Mouse (Mus musculus) spleen, embryonic (tissue): ENCODE measurements around the gene Ipmk.
"Not testable (repeated sequence)": the region's sequence is repeated elsewhere in the genome, so short reads cannot be mapped to it uniquely, and the experiment has no call there.

Experiments used
- CTCF ChIA-PET: fragments of 350-600 bp; sonication (Branson Sonifier 250); formaldehyde crosslinking; loops from one replicate; lab custom pipeline; 2022; lab: Charles Lee

Gene Ipmk

DNA sequence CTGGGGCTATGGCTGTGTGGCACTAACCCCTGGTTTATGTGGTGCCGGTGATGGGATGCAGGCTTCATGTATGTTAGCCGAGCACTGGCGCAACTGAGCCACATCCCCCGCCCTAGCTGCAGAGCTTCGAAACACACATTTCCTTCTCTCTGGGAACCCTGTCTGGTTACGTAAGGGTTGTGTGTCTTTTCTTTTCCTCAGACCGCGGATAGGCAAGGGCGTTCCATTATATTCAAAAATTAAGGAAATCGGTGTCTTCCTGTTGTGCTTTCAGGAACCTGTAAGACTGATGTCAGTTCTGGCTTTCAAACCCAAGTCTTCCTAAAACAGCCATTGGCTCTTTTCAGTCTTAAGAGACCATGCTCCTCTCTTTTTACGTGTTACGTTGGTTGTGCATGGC, 65.8 kb downstream of the Ipmk start:
- CTCF ChIA-PET = no interaction called here

DNA sequence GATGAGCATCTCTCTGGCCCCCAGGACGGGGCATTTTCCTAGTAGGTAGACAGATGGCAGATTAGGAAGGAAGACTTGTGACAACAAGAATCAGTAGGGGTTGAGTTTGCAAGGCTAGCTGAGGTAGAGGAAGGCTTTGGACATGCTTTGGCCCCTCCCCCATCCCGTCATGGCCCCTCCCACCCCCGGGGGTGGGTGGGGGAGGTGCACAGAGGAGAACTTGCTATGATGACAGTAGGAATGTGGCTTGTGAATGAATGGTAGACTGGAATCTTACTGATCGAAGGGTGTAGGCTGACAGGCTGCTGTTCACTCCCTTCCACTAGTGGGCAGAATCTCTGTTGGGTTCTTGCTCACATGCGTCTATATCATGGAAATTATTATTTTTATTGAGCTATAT, 74.0 kb downstream of the Ipmk start:
- CTCF ChIA-PET = no interaction called here

DNA sequence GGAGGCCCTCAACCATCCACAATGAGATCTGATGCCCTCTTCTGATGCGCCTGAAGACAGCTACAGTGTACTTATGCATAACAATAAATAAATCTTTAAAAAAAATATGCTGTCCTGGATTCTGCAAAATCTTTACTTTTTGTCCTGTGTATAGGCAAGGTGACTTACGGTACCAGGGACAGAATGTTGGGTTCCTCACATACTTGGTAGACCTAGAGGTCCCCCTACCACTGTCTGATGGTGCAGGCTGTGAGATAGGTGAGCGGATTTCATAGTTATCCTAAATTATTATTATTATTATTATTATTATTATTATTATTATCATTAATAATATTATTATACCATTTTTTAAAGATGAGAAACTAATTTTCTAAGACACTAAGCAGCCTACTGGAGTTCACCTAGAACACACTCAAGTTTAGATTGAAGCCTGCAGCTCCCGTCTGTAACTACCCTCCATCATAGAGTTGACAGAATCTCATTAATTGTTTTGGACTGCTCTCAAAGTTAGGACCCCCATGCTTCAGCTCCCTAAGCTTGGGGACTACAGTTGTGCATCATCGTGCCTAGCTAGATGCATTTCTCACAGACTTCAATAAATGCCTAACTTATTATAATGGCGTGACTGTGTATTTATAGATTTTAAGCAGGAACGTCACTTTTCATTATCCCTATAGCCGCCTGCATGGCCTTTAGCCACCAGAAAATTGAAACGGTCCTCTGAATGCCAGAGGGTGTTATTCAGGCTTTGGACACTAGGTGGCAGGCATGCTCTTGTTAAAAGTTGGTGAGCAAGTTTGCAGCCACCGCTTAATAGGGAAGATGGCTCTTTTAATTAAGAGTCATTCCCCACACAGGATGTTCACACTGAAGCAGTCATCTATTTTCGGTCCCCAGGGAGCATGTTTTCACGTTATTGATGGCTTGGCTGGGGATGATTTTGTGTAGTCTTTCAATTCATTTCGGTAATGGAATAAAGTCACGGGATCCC, 74.8 kb downstream of the Ipmk start:
- CTCF ChIA-PET = no interaction called here

DNA sequence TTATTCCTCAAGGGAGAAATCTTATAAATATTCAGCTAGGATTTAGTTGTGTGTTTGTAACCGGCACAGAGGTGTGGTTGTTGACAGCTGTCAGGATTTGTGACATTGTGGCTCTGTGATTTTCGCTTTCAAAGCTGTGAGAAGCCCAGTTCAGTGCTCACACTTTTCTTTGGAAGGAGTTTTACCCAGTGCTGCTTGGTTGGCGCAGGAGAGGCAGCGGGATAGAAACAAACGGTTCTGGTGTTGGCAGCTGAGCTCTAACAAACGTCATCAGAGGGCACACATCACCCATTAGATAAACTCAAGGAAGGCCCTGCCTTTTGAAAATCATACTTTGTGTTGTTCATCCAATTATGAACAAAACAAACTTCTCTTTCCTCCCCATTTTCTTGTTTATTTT, 79.2 kb downstream of the Ipmk start:
- CTCF ChIA-PET = no interaction called here

DNA sequence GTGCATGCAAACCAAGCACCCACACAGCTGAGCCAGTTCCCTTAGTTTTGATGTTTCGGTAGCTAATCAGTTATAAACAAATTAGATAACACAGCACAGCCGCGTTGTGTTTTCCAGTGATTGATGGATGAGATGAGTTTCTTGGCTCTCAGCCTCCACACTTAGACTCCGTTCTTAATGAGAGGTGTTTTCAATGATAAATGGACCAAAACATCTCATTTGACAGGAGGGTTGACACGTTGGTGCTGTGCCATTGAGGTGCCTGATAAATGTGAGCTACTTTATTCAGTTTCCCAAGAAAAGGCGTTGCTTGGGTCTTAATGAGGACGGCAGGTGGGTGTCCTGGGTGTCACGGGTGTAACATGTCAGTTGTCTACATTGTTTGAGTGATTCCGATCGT, 79.8 kb downstream of the Ipmk start:
- CTCF ChIA-PET = no interaction called here

GRCm38 (mm10) chr10:71428246-71428864, 80.8 kb downstream of the Ipmk start:
- CTCF ChIA-PET = no interaction called here

- CTCF ChIA-PET = no interaction called here
Observed at GRCm38 (mm10) chr10:71430661-71431060, 83.1 kb downstream of the Ipmk start.

DNA sequence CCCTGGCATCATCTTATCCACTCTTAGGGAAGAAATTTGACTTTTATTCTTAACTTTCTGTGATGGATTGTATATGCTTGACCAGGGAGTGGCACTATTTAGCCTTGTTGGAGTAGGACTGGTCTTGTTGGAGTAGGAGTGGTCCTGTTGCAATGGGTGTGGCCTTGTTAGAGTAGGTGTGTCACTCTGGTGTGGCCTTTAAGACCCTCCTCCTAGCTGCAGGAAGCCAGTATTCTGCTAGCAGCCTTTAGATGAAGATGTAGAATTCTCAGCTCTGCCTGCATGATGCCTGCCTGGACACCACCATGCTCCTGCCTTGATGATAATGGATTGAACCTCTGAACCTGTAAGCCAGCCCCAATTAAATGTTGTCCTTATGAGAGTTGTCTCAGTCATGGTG, 95.5 kb downstream of the Ipmk start:
- CTCF ChIA-PET = no interaction called here

DNA sequence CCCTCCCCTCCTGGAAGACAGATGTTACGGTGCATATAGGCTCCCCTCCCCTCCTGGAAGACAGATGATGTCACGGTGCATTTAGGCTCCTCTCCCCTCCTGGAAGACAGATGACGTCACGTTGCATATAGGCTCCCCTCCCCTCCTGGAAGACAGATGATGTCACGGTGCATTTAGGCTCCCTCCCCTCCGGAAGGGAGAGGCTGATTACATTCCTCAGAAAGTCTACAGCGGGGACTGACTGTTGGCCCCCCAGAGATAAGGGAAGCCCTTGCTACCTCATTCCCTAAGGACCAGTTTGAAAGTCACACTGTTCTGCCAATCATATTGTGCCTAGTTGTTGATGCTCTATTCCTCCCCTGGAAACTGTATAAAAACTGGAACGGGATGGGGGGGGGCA, 100.1 kb downstream of the Ipmk start:
- CTCF ChIA-PET = no interaction called here

GRCm38 (mm10) chr10:71448284-71448683, 100.7 kb downstream of the Ipmk start:
- CTCF ChIA-PET = no interaction called here

GRCm38 (mm10) chr10:71455355-71455754, 107.8 kb downstream of the Ipmk start:
- CTCF ChIA-PET = no interaction called here

GRCm38 (mm10) chr10:71462371-71462770, 114.8 kb downstream of the Ipmk start:
- CTCF ChIA-PET = not testable (repeated sequence)

DNA sequence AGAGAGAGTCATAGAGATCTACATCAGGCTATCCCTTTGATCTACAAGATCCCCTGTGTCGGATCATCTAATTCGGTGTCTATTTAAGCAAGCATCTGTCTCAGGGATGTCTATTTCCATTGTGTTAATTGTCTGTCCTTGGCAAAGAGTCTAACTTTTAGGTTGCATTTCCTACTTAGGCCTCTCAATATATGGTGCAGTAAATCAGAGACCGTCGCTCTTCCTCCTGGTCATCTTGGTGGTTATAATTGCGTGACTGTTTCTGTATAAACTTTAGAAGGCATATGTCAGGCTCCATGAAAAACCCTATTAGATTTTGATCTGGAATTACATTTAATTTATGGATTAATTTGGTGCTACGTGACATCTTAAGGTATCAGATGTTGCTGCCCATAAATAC, 116.9 kb downstream of the Ipmk start:
- CTCF ChIA-PET = no interaction called here

- CTCF ChIA-PET = no interaction called here
Observed at GRCm38 (mm10) chr10:71468315-71468714, 120.8 kb downstream of the Ipmk start.

- CTCF ChIA-PET = no interaction called here
Observed at GRCm38 (mm10) chr10:71469751-71470150, 122.2 kb downstream of the Ipmk start.

- CTCF ChIA-PET = no interaction called here
Observed at GRCm38 (mm10) chr10:71472033-71472432, 124.5 kb downstream of the Ipmk start.

- CTCF ChIA-PET = no interaction called here
Observed at GRCm38 (mm10) chr10:71473590-71473989, 126.0 kb downstream of the Ipmk start.

DNA sequence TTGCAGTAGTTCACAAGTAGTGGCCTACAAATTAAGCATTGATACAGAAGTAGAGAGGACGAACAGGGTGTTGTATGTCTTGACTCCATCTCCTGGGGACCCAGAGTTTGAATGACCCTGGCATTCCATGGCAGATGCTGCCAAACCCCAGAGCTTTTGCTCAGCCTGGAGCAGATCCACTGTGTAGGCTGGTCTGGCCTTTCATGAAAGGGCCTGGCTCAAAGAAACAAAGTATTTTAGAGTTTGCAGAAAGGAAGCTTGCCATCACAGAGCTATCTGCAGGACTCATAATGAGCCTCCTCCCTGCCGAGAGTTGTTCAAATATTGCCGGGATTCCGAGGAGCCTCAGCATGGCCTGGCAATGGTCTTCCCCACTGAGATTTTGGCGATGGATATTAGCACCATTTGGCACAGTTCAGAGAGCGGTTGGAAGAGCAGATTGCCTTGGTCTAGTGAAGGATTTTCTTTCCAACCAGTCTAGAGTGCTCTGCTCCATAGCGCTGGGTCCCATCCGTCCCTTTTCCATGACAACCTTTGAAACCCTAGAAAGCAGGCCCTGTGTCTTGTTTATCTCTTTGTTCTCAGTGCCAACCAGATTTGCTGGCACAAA, 129.0 kb downstream of the Ipmk start:
- CTCF ChIA-PET = no interaction called here

DNA sequence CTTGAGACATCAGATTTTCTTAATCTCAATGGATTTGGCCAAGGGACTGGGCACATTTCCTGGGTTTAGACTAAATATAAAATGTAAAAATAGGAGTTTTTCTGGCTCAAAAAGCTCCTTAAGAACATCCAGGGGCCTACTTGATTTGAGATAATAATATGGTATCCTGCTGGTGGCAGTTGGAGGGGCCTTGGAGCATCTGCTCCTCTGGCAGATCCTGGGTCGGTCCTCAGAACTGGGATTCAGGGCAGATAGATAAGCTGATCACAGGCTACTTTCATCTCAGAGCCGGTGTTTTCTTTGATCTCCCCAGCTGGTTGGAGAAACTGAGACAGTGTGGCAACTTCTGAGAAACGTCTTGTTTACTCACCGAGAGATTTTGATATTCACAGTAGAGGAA, 129.6 kb downstream of the Ipmk start:
- CTCF ChIA-PET = no interaction called here

GRCm38 (mm10) chr10:71479700-71480325, 132.2 kb downstream of the Ipmk start:
- CTCF ChIA-PET = no interaction called here
